Mouse (Mus musculus): Measurements from ENCODE around the gene Oas2. TPM values are rescaled to one million over a fixed set of nuclear protein-coding genes. Genes with fewer than 3 reads are reported as not detected.

Oas2 gene
- polyA plus RNA-seq, 1 experiment from 2014 or later: 26.5 TPM

Other genes starting within 250 kb of the Oas2 start
- 95.1 to 104 TPM (median 96.6 TPM) in 3 replicates for gene Plbd2, start 246.2 kb downstream of the Oas2 start, polyA plus RNA-seq (2018)
- gene Slc8b1, start 238.7 kb downstream of the Oas2 start, polyA plus RNA-seq (2018): 25.5 to 66.8 TPM (median 27.4 TPM) in 3 replicates
- 36.3 to 96.0 TPM (median 65.2 TPM) in 3 replicates for gene Tpcn1, start 161.2 kb downstream of the Oas2 start, polyA plus RNA-seq (2018)
- gene Iqcd, start 160.8 kb downstream of the Oas2 start, polyA plus RNA-seq (2018): 0.37 to 0.52 TPM in 2 of 3 replicates, not detected in the other
- gene Rita1, start 137.3 kb downstream of the Oas2 start, polyA plus RNA-seq (2018): 4.5 to 4.9 TPM (median 4.8 TPM) in 3 replicates
- 21.7 to 39.1 TPM (median 25.0 TPM) in 3 replicates for gene Ddx54, start 137.1 kb downstream of the Oas2 start, polyA plus RNA-seq (2018)
- gene Cfap73, start 115.6 kb downstream of the Oas2 start, polyA plus RNA-seq (2018): not detected in 3 replicates
- 0.11 to 0.14 TPM in 2 of 3 replicates, not detected in the other for gene Rasal1, start 101.0 kb downstream of the Oas2 start, polyA plus RNA-seq (2018)
- gene Dtx1, start 37.9 kb downstream of the Oas2 start, polyA plus RNA-seq (2018): 0.24 TPM in 1 of 3 replicates, not detected in the others
- gene Oas3, start 27.8 kb upstream of the Oas2 start, polyA plus RNA-seq (2018): 41.1 to 153 TPM (median 78.6 TPM) in 3 replicates
- not detected in 3 replicates for gene Oas1e, start 45.7 kb upstream of the Oas2 start, polyA plus RNA-seq (2018)
- 3.1 to 7.0 TPM (median 4.3 TPM) in 3 replicates for gene Oas1c, start 62.7 kb upstream of the Oas2 start, polyA plus RNA-seq (2018)
- not detected in 3 replicates for gene Oas1f, start 97.5 kb upstream of the Oas2 start, polyA plus RNA-seq (2018)
- gene Oas1h, start 111.6 kb upstream of the Oas2 start, polyA plus RNA-seq (2018): not detected in 3 replicates
- gene Oas1g, start 137.8 kb upstream of the Oas2 start, polyA plus RNA-seq (2018): 28.9 to 92.9 TPM (median 65.8 TPM) in 3 replicates
- gene Oas1a, start 157.7 kb upstream of the Oas2 start, polyA plus RNA-seq (2018): 69.3 to 185 TPM (median 154 TPM) in 3 replicates
- gene Oas1d, start 164.7 kb upstream of the Oas2 start, polyA plus RNA-seq (2018): not detected in 3 replicates

Measured in macrophage (primary cell).